Mouse (Mus musculus): ENCODE measurements at regions not wholly inside any gene's neighbourhood (a gene's known extent, or its start where the extent isn't known, plus 50 kb on each side); places are given as distances from the start of the nearest gene placed in this dataset.

GRCm38 (mm10) chr11:27160411-27160810 is 566.6 kb upstream of the Vrk2 start:
- H3K4me2 ChIP-seq, result no peak overlapping the region
- H3K9me3 ChIP-seq (replicated peaks), result no peaks in the 10 kb centered on the region
- ATAC-seq (ENCODE audit: low FRiP score), result no peak
- no peak overlapping the region for H3K9ac ChIP-seq (replicated peaks)
- no peaks in the 10 kb centered on the region for H3K4me1 ChIP-seq
- no peak overlapping the region for H3K4me3 ChIP-seq (replicated peaks)
- no peak overlapping the region for H3K27ac ChIP-seq (replicated peaks)
- no peaks in the 10 kb centered on the region for H3K27me3 ChIP-seq (replicated peaks)
- no peaks in the 10 kb centered on the region for H3K36me3 ChIP-seq

All from neural tube, embryonic 15.5 days (tissue).